Mouse (Mus musculus) layer of hippocampus, adult 9-11 months (tissue): ENCODE measurements around the gene Abi3.
A peak's percentile ranks its signal among the peaks of the same experiment; 100 is the strongest.

Experiments used
- DNase-seq: peaks from one replicate; pipeline ENCODE4 v3.0.0; 2022

Abi3 gene

GRCm38 (mm10) chr11:95838598-95838997 is 3.7 kb downstream of the Abi3 start:
- DNase-seq = peak; percentile 83

GRCm38 (mm10) chr11:95837059-95837458 is 5.2 kb downstream of the Abi3 start, which contains the start of gene Gngt2:
TSS of gene Gngt2 (plus strand) at chr11:95837216.
- DNase-seq = no peak

DNA sequence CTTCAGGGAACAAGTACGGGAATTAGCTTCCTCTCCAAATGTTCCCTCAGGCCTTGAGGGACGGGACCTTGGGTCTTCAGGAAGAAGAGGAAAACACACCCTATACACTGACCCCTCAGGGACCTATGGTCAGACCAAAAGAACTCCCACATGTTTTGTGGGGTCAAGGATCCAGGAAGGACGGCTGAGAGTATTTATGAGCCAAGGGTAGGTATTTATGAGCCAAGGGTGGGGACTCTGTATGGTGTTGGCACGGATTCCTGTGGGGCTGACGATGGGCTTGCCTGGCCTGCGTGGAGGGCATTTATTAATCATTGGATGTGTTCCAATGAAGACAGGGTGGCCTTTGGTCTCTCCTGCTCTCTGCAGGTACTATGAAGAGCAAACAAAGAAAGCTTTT is 5.8 kb downstream of the Abi3 start:
- DNase-seq = no peak

DNA sequence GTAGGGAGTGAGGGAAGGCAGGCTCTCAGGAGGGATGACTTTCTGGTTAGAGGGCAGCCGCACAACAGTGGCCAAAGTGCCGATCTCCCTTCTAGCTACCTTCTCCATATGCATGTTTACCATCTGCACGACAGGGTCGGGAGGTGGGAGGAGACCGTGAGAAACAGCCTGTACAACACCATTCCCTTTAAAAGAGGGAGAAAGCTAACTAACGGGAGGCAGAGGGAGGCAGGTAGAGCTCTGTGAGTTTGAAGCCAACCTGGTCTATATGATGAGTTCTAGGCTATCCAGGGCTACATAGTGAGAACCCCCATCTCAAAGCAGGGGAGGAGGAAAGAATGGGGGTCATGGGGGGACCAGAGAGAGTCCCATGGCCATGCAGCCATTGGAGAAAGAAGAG is 6.4 kb downstream of the Abi3 start:
- DNase-seq = no peak

DNA sequence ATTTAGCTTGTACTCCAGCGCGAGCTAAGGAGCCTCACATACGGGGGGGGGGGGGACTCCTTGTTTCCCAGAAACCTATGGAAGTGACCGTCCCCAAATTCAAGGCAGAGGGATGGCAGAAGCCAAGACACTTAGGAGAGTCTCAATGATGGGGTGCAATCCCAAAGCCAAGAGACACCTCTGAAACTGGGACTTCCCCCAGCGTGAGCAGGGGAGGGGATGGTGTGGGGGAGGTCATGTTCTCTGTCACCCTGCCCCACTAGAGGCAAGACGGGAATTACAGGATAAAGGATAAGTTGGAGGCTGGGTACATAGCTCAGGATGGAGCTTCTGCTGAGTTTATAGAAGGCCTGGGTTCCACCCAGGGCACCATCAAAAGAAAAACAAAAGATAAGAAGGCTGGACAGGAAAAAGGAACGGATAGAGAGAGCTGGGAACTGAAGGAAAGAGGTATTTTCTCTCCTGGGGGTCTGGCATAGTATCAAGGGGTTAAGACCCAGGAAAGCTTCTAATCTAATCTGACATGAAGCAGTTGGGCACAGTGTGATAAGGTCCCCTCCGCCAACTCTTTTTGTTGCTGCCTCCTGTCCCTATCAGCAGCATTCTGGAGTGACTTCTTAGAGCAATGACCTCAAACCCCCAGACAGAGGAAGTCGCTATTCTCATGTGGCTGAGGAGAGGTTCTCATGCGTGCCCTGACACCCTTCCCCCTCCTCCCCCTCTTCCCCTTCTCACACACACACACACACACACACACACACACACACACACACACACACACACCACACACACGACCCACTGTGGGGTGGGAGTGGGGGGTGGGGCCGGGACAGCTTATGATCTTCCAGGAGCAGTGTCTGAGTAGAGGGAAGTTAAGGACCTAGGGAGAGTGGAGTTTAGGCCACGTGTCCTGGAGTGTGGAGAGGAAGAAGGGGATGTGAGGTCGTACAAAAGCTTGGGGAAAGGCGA is 7.2 kb downstream of the Abi3 start:
- DNase-seq = peak; percentile 78

DNA sequence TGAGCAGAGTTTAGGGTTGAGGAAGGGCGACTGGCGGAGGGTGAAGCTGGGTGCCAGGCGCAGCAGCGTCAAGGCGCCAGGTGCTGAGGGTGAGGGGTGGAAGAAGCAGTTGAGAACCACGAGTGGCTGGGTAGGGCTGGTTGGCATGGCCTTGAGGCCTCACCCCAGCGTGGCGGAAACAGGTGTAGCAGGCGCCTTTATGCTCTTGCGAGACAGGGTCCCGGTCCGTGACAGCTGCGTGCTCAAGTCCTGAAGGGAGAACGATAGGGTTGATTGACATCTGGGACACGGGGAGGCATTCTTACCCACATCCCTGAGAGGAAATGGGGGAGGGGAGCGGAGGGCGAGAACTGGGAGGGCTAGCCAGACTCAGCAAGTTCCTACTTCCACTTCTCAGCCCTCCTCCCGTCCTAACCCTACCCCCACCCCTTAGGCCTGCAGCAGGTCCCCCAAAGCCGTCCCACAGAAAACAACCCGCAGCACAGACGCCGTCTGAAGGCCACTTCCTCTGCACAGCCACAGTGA is 8.1 kb downstream of the Abi3 start:
- DNase-seq = peak; percentile 93

- no peak for DNase-seq
Measured at GRCm38 (mm10) chr11:95833631-95834142, 8.6 kb downstream of the Abi3 start.

DNA sequence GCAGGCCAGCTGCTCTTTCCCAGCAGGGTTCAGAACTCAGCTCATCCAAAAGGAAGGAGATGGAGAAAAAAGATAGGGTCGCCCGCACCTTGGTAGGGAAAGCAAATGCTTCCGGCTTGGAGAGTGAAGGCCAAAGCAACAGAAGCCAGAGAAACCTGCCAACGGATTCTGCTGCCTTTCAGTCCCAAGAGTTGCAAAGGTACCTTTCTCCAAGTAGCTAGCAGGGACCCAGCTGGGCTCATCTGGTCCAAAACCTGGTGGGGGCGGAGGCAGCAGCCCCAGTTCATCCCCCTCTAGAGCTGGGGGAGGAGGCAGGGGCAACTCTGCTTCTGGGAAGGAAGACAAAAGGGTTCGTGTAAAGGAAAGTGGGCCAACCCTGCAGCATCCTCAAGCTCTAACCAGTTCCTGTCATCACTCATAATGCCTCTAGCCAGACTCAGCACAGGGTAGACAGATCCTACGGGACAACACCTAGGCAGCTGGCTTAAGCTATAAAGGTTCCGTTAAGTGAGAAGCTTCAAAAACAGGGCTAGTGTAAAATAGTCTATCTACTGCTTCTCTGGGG is 9.2 kb downstream of the Abi3 start:
- DNase-seq = no peak

GRCm38 (mm10) chr11:95832129-95833005 is 9.9 kb downstream of the Abi3 start:
- DNase-seq = no peak

DNA sequence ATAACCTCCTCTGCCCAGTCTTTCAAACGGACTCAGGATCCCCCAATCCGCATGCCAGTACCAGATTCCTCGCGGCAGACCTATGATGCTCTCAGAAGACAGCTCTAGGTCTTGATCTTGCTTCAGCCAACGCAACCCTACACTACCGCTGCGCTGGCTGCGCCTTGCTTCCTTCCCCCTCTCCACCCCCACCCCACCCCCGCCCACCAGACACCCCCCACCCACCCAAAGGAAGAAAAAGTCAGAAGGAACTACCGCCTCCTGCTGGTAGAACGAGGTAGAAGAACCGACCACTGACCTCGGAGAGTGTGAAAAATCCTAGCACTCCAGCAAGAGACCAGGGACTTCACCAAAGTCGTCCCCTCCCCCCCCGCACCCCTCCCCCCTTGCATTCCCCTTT is 10.6 kb downstream of the Abi3 start:
- DNase-seq = no peak

GRCm38 (mm10) chr11:95831276-95831619 is 11.0 kb downstream of the Abi3 start:
- DNase-seq = no peak

GRCm38 (mm10) chr11:95830411-95831275 is 11.6 kb downstream of the Abi3 start:
- no peak for DNase-seq

DNA sequence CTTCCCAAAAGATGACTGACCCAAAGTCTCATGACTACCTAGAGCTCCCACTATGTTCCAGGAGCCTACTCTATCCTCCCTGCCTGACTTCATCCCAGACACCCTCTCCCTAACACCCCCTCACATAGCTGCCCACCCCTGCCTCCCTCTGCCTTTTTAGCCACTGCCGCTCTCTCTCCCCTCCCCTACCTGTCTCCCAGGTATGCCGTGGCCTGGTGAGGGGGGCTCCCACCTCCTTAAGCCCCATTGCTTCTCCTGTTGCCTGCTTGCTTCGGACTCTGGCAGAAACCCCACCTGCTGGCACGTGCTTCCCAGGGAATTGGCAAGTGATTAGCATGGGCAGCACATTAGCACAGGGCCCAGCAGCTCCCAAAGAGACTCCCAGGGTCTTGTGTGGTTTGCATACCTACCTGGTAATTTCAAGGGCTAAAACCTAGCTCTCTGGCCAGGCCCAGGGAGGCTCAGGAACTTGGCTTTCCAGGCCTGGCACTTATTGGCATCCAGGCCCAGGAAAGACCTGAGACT is 12.7 kb downstream of the Abi3 start:
- no peak for DNase-seq

DNA sequence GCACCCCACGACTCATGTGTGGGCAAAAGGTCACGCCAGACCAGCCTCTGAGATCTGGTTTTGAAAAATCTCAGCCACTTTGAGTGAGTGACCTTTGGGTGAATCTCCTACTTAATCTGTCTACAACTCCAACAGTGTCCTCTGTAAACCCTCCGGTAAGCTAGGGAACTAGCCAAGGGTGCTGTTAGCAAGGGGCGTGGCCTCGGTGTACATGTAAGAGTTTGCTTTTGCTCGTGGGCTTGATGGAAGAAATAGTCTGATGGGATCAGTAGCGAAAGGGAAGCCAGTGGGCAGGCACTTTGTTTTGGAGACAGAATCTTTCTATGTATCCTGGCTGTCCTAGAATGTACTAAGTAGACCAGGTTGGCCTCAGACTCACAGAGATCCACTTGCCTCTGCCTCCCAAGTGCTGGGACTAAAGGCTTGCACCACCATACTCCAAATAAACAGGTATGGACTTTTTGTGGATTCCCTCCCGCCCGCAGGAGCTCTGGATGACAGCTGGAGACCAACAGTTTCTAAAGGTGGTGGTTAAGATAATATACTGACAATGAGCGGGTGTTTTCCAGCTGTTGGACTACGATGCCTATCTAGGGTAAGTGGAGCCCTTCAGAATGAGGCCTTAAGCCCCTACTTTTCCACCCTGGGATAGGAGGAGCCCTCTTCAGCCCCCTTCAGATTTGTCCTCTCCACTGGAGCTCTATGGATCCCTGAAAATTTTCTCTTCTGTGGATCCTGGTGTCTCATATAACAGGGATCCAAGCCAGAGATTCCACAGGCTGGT is 13.9 kb downstream of the Abi3 start:
- DNase-seq = no peak

GRCm38 (mm10) chr11:95827464-95828085 is 14.7 kb downstream of the Abi3 start:
- no peak for DNase-seq

- DNase-seq = no peak
Measured at GRCm38 (mm10) chr11:95827168-95827447, 15.2 kb downstream of the Abi3 start.

DNA sequence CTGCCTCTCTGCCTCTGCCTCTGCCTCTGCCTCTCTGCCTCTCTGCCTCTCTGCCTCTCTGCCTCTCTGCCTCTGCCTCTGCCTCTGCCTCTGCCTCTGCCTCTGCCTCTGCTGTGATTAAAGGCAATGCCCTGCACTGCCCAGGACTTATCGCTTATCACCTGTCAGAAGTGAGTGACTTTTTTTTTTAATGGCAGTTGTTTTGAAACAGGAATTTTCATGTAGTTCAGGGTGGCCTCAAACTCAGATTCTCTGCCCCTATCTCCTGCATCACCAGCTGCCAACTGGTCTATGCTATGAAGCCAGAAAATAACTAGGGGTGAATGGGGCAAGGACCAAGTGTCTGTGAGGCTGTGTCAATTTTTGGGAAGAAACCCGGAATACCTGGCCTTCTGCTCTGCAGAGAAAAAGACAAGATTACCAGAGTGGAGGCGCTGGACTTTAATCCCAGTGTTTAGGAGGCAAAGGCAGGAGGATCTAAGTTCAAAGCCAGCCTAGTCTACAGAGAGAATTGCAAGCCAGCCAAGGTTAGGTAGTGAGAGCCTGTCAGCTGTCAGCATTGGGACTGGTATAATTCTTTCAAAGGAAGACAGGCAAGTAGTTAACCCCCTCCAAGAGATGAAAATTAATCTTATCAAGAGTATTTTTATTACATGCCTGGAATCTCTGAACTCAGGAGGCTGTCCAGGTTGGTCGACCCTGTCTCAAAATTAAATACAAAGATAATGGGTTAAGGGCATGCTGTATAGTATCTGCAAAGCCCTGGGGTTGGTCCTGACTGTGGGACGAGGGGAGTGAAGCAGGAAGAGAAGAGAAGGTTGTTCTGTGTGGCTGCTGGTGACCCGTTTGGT is 15.7 kb downstream of the Abi3 start:
- no peak for DNase-seq

DNA sequence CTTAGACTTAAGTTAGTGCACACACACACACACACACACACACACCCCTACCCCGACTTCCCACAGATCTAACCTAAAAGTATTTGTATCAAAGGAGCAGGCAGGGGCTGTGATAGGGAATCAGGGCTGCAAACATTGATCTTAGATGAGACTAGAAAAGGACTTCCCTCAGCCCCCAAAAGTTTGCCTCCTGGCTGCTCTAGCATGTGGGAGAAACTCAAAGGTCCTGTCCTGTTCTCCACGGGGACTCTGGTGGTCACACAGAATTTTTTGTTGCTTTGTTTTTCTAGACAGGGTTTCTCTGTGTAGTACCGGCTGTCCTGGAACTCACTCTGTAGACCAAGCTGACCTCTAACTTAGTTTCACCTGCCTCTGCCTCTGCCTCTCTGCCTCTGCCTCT is 16.7 kb downstream of the Abi3 start:
- DNase-seq = no peak

- no peak for DNase-seq
Measured at GRCm38 (mm10) chr11:95824877-95825243, 17.4 kb downstream of the Abi3 start.
